Mouse (Mus musculus) megakaryocyte, embryonic 14.5 days (primary cell): ENCODE measurements at regions not wholly inside any gene's neighbourhood (a gene's known extent, or its start where the extent isn't known, plus 50 kb on each side); places are given as distances from the start of the nearest gene placed in this dataset.

Source experiments
- FLI1 ChIP-seq: IDR thresholded peaks from 2 replicates; pipeline ENCODE4 v1.6.1; 2012; ENCODE audit warnings: low read length, inconsistent platforms, mixed read lengths
- GATA1 ChIP-seq: IDR thresholded peaks from 3 replicates; pipeline ENCODE4 v1.6.1; 2012; ENCODE audit warnings: mixed read lengths, low read length, inconsistent platforms, borderline replicate concordance

GRCm38 (mm10) chr2:106576746-106577323 is 116.2 kb upstream of the Mpped2 start:
- TF ChIP-seq GATA1 (no peak), FLI1 (no peak)
